In genomic region chr17:22520037-22520436, GRCm38 (mm10) we compare ENCODE assay signal across 31 mouse cellular contexts. TPM values are rescaled to one million over a fixed set of nuclear protein-coding genes. Genes with fewer than 3 reads are reported as not detected.
"Had no signal": no experiment of that assay in that cellular context is flagged by ENCODE, and none has a peak within 500 bp of the region (broad histone marks: within the 10 kb centered on the region; RNA-seq: fewer than 3 reads in every experiment).

No protein-coding gene starts in this region.

RNA-seq across cellular contexts. Expression of gene Vmn2r111, which starts 53.2 kb away (rescaled TPM):
- total RNA-seq: common myeloid progenitor, adult 5-6 weeks; forebrain, postnatal 0 days; gastrocnemius, adult 18-20 months; gastrocnemius, adult 2 months; gastrocnemius, adult 8-10 months; gastrocnemius, postnatal 10 days; gastrocnemius, postnatal 14 days; gastrocnemius, postnatal 25 days; gastrocnemius, postnatal 36 days; gastrocnemius, postnatal 4 days; granulocyte monocyte progenitor cell, adult 5-6 weeks; heart, adult 18-20 months; heart, adult 2 months; heart, adult 8-10 months had no signal
- polyA plus RNA-seq: embryonic facial prominence, embryonic 10.5 days; embryonic facial prominence, embryonic 11.5 days; embryonic facial prominence, embryonic 12.5 days; embryonic facial prominence, embryonic 13.5 days; embryonic facial prominence, embryonic 14.5 days; embryonic facial prominence, embryonic 15.5 days; forebrain, embryonic 10.5 days; forebrain, embryonic 11.5 days; forebrain, embryonic 12.5 days; forebrain, embryonic 13.5 days; forebrain, embryonic 14.5 days; forebrain, embryonic 15.5 days; forebrain, embryonic 16.5 days; forebrain, postnatal 0 days; frontal cortex, adult 2 months; gonadal fat pad, adult 2 months; heart, adult 2 months; heart, embryonic 10.5 days; heart, embryonic 11.5 days had no signal
